Mouse (Mus musculus) adrenal gland, adult 18-20 months (tissue): ENCODE results near the gene Spdye4a. TPM values are rescaled to one million over a fixed set of nuclear protein-coding genes. Genes with fewer than 3 reads are reported as not detected.
A peak's percentile ranks its signal among the peaks of the same experiment; 100 is the strongest.
"Not testable (repeated sequence)": the region's sequence is repeated elsewhere in the genome, so short reads cannot be mapped to it uniquely, and the experiment has no call there.

Source experiments
- DNase-seq, 2 experiments: peaks; one replicate each; pipeline ENCODE4 v3.0.0; 2021 to 2022; ENCODE audit warnings: low spot score in 2 of 2
- total RNA-seq, 2 experiments: library from RNA; stranded (reverse); gene quantifications; 1 replicate in 1 of 2; 2 replicates in 1 of 2; pipeline ENCODE4 v1.2.3; 2021

Gene Spdye4a
- total RNA-seq, 2 experiments from 2014 or later: not detected

DNA sequence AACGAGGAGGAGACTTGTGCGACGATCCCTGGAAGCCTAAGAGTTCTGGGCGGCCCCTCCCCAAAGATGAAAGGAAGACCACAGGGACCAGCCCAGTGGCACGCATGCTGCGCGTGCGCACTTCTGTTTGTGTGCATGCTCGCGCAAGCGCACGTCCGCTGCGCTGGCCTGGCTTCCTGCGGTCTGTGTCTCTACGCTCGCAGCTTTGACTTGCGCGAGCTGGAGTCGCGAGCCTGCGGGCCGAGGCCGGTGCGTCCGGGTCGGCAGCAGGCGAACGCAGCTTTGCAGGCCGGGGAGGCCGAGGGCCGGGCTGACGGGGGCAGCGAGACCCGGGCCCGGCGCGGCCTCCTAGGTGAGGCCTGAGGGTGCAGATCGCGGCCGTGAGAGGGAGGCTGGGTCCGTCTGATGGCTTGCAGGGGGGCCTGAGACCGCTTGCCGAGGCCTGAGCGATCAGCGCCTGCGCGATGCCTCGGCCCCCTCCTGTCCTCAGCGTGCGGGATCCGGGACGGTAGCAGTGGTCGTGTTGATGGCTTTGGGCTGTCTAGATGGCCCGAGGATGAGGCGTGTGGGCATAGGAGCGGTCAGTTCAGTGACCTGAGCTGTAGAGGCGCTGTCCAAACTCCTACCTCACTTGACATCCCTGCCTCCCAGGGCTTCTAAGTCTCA, 8.5 kb upstream of the Spdye4a start, which contains the start of gene Zfp12:
Gene Zfp12, plus strand, starts transcription at position 136 of the 666 bp plus-strand sequence.
- peak; percentile 89 to 90 for DNase-seq

DNA sequence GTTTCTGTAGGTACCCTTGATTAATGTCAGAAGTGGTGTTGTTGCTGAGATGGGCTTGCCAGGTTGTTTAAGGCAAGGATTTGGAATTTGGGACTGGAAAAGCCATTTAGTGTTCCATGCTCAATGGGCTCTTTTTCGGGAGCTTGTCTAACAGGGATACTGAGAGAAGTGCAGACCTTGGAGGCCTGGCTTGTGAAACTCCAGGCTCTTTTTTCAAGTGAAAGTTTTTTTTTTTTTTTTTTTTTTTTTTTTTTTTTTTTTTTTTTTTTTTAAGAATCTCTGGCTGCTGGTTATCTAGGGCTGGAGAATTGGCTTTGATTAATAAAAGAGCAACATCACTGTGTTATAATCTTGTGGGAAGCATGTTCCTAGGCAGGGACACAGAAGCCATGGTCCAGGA, 4.4 kb downstream of the Spdye4a start:
- no peak for DNase-seq

DNA sequence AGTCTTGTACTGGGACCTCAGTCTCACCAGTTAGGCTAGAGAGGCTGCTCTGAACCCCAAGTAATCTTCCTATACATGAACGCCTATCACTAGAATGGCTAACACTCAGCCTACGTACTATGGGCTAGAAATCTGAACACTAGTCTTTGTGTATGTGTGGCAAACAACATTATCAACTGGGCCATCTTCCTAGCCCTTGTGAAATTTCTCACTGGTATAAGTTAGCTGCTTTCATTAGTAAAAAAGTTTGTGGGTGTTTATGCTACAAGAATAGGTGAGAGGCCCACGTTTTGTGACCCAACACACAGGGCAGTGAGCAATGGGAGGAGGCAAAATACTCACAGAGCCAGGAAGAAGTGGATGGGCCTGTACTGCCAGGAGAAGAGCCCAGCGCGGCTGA, 5.7 kb downstream of the Spdye4a start:
- no peak for DNase-seq

DNA sequence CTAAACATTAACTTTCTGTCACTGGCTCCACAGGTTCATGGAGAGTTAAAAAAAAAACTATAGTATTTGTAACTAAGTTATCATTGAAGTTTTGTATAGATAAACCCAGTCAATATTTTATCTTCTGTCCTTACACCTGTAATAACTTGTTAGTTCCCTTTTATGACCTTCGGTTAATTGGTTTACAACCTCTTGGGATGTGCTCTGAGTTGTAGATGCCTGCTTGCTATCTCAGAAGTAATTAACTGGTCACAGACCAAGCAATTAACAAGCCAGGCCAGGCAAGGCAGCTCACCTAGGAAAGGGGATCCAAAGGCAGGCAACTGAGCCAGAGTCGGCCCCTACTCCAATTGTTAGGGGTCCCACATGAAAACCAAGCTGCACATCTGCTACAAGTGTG, 12.9 kb downstream of the Spdye4a start:
- DNase-seq: no peak

DNA sequence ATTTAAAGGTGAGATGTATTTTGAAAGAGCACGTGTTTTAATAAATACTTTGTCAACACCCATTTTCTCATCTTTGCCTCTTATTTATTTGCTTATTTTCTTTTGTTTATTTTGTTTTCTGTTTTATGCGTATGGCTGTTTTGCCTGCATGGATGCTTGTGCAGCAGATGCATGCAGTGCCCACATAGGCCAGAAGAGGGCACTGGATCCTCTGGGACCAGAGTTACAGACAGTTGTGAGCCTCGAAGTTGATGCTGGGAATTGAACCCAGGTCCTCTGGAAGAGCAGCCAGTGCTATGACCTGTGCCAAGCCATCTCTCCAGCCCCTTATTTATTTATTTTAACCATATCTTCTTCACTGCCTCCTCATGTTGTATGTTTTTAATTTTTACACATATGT, 21.7 kb downstream of the Spdye4a start:
- DNase-seq: no peak

DNA sequence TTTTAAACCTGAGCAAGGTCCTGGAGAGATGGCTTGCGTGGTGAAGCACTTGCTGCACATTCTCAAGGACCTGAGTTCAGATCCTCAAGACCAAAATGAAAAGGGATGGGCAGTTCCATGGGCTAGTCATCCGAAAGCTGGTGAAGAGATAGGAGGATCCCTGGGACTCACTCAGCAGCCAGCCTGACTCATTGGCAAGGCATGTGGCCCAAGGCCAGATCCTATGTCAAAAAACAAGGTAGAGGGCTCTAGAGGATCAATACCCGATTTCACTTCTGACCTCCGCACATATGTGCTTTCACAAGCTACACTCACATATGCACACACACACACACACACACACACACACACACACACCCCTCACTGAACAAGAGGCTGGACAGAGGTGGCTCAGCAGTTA, 30.2 kb downstream of the Spdye4a start:
- peak in 1 of 2 experiments; percentile 16 for DNase-seq

DNA sequence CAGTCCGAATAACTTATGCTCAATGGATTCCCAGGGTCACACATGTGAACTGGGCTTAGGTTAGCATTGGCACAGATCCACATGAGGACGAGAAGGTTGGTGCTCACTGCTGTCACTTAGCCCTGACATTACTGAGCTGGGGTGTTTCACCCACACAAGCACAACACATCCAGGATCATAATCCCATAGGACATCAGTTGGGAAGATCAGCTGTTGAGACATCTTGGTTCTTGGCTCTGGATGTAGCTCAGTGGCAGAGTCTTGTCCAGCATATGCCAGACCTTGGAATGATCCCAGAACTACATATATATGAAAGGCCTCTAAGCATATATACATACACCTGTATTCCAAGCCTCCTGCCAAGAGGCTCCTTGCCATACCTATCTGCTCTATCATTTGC, 31.5 kb downstream of the Spdye4a start:
- no peak for DNase-seq

DNA sequence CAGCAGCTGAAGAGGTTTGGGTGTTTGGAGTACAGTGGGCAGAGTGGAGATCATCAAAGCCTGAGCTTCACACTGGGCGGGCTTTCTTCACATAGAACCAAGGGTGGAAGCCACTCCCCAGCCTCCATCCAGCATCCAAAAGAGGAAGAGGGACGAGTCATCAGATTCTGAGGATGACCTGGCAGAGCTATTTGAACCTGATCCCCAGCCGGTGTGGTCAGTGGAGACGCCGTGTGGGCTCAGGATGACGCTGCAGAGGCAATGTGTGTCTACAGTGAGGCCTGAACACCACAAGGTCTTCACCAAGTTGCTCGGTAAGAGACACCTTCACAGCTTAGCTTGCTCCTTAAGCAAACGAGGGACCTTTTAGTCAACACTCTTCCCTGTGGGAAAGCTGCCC, 31.9 kb downstream of the Spdye4a start:
- DNase-seq: not testable (repeated sequence)

DNA sequence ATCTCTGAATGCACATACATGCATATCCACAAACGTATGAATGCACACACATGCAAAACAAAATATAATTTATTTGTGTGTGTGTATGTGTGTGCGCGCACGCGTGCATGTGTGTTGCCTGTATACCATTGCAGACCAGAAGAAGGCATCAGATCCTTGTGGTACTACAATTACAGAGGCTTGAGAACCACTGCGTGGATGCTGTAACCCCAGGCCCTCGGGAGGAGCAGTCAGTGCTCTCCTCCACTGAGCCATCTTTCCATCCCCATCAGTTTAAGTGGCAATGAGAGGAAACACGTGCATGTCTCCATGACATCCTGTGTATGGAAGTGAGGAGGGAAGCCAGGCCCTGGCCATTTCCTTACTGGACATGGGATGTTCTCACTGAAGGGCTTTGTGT, 33.9 kb downstream of the Spdye4a start:
- DNase-seq: no peak

DNA sequence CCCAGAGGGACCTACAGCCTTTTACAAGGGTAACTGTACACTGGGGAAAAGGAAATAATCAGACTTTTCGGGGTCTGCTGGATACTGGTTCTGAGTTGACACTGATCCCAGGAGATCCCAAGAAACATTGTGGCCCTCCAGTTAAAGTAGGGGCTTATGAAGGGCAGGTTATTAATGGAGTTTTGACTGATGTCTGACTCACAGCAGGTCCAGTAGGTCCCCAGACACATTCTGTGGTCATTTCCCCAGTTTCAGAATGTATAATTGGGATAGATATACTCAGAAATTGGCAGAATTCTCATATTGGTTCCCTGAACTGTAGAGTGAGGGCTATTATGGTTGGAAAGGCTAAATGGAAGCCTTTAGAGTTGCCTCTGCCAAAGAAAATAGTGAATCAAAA, 38.7 kb downstream of the Spdye4a start:
- not testable (repeated sequence) for DNase-seq

DNA sequence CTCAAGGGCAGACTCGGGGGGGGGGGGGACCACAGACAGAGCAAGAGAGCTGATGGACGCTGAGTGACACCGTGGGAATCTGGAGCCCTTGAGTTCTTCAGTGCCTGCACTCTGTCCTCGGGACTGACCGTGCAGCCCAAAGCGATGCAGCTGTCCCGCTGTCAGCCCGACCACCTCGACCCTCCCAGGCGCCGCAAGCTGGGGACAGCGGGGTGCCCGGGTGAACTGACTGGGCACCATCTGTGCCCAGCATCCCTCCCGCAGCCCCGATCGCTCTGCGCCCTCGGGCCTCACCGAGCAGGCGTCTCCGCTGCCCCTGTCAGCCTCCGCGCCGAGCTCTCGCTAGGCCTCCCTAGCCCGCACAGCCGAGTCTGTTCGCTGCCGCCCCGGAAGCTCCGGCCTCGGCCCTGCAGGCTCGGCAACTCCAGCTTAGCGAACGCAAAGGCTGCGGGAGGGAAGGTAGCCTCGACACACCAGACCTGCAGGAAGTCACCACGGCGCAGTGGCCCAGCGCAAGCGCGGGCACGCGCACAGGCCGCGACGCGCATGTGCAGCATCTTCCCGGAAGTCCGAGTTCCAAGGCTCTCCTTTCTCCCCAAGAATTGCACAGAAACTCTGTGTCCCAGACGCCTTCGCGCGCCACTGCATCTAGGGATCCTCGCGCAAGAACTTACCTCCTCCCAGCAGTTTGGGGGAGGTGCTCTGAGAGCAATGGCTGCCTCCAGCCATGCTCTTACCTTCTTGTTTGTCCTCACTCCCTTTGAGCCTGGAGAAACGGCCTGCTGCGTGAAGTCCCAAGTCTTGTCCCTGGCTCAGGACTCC, 46.2 kb downstream of the Spdye4a start, which contains the start of the genes Rbak and Spdye4b:
Gene Rbak, minus strand, starts transcription at position 521 of the 822 bp plus-strand sequence.
Gene Spdye4b, plus strand, starts transcription at position 763 of the 822 bp plus-strand sequence.
- DNase-seq: peak; percentile 85 to 86

DNA sequence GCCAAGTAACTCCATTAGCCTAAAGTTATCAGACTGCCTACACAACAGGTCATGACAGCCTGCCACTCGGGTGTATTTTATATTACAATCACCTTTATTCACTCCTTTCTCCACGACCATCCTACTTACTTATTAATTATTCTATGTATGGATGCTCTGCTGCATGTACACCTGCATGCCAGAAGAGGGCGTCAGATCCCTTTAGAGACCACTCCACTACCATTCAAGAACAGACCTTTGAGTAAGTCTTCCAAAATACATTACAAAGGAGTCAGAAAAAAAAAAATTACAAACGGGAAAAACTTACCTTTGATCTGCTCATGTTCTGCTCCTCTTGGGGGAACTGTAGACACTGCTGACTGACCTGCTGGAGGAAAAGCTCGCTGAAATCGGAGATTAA, 47.5 kb downstream of the Spdye4a start:
- DNase-seq: no peak

DNA sequence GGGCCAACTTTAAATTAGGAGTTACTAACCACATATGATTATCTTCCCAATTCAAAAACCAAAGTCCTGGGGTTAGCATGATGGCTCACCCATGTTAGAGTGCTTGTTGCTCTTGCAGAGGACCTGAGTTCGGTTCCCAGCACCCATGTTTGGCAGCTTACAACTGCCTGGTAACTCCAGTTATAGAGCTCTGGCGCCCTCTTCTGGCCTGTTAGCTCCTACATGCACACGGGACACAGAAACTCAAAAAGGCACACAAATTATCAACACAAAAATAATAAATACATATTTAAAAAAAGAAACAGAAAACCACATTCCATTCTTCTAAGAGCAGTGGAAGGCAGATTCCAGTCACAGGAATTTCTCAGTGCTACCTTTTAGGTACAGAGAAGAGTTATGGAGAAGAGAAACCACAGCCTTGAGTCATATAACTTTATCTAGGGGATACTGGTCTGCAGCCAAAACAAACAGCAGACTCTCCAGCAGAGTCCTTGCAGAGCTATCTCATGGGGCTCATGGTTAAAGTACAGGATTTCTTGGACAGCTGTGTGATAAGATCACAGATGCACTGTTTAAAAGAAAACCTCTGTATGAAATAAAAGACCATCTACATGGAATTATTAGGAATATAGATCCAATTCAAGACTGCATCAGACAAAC, 49.0 kb downstream of the Spdye4a start:
- DNase-seq: no peak

DNA sequence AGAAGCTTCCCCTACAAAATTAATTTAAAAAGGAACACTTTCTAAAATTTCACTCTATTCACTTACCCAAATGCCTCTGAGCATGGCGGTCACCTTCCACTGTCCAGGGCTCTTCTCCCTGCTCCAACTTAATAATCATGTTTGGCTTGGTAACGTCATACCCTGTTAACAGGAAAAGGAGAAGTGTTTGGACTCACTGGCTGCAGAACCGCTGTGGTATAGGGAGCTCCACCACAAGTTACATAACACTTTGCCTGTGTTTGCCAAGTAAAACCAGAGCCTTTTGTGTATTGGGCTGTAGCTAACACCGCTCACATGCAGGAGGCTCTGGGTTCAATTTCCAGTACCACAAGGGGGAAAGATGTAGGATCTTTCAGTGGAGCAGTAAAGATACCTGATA, 50.7 kb downstream of the Spdye4a start:
- DNase-seq: no peak

Other genes with a start within 250 kb of the Spdye4a start
- 10 to 100 TPM; 33.6 to 44.9 TPM for gene Rnf216, start 113.9 kb downstream of the Spdye4a start, total RNA-seq
- gene Olfr718-ps1, start 79.3 kb downstream of the Spdye4a start, total RNA-seq: not detected
- 10 to 100 TPM in 1 of 2 experiments, 1 to 10 TPM in 1; 9.7 to 10.8 TPM for gene Rbak, start 46.1 kb downstream of the Spdye4a start, total RNA-seq
- not detected for gene Spdye4b, start 45.9 kb downstream of the Spdye4a start, total RNA-seq
- 10 to 100 TPM; 21.2 to 22.1 TPM for gene Zfp12, start 8.3 kb upstream of the Spdye4a start, total RNA-seq
- gene Zfp316, start 43.1 kb upstream of the Spdye4a start, total RNA-seq: 1 to 10 TPM; 6.1 to 7.7 TPM
- gene Zfp853, start 66.7 kb upstream of the Spdye4a start, total RNA-seq: under 1 TPM; 0.17 to 0.38 TPM
- gene E130309D02Rik, start 88.5 kb upstream of the Spdye4a start, total RNA-seq: 10 to 100 TPM; 22.9 to 34.2 TPM
- 10 to 100 TPM; 60.7 to 68.5 TPM for gene Zdhhc4, start 102.4 kb upstream of the Spdye4a start, total RNA-seq
- under 1 TPM; 0.26 to 0.36 TPM for gene Grid2ip, start 130.4 kb upstream of the Spdye4a start, total RNA-seq
- 100 to 1,000 TPM in 1 of 2 experiments, 10 to 100 TPM in 1; 95.7 to 104 TPM for gene Kdelr2, start 176.9 kb upstream of the Spdye4a start, total RNA-seq
- 10 to 100 TPM; 14.8 to 18.6 TPM for gene Daglb, start 237.7 kb upstream of the Spdye4a start, total RNA-seq